Mouse (Mus musculus): ENCODE data around the gene Mycbp. TPM values are rescaled to one million over a fixed set of nuclear protein-coding genes. Genes with fewer than 3 reads are reported as not detected.

Mycbp gene
- polyA plus RNA-seq, 1 experiment from 2014 or later, result 58.5 TPM

DNA sequence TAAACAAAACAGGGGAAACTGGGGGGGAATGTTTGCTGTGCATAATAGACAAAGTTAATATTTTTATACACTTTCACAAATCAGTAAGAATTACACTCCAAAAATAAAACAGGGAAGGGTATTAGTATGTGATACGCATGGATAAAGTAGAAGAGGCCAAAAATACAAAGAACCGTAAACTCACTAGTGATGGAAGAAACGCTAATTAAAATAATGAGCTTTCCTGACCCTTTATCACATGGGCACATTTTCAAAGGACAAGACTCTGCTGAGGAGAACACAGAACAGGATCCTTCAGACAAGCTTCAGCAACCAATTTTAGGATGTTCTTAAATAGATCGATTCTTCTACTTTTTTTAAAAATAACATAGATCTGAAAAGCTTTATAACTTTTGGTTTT, 42.1 kb downstream of the Mycbp start:
- WGBS, result 81% methylated on average over 4 of the region's 4 CpGs
- Histone ChIP-seq H3K36me3 (no peaks in the 10 kb centered on the region), H3K9ac (no peak overlapping the region), H3K4me3 (no peak overlapping the region), H3K4me2 (no peak overlapping the region), H3K27ac (replicated peaks) (no peak overlapping the region), H3K27me3 (replicated peaks) (peaks cover 25% of the 10 kb centered on the region), H3K9me3 (no peaks in the 10 kb centered on the region), H3K4me1 (no peaks in the 10 kb centered on the region)
- no peak for ATAC-seq (ENCODE audit: extremely low read depth, insufficient number of reproducible peaks, low FRiP score, low TSS enrichment)

DNA sequence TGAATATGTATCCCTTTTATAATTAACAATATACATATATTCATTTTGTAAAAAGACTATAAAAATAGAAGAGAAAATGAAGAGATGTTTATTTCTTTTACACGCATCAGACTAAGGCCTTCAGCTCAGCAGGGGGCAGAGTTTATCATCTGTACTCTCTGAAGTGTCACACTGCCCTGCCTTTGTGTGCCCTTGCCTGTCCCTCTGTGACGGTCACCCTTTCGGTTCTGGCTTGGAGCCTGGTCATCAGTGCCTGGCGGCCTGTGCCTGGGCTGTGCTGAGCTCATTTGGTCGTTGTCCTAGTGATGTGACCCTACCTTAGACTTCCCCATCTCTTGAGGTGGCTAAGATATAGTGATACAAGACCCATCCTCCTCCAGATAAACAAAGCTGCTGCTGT, 42.5 kb downstream of the Mycbp start:
- WGBS, result 37% methylated on average over 5 of the region's 5 CpGs
- Histone ChIP-seq H3K27ac (replicated peaks) (no peak overlapping the region), H3K9me3 (no peaks in the 10 kb centered on the region), H3K4me1 (no peaks in the 10 kb centered on the region), H3K4me3 (no peak overlapping the region), H3K27me3 (replicated peaks) (peaks cover 29% of the 10 kb centered on the region), H3K9ac (no peak overlapping the region), H3K36me3 (no peaks in the 10 kb centered on the region), H3K4me2 (no peak overlapping the region)
- ATAC-seq (ENCODE audit: extremely low read depth, insufficient number of reproducible peaks, low FRiP score, low TSS enrichment), result no peak

DNA sequence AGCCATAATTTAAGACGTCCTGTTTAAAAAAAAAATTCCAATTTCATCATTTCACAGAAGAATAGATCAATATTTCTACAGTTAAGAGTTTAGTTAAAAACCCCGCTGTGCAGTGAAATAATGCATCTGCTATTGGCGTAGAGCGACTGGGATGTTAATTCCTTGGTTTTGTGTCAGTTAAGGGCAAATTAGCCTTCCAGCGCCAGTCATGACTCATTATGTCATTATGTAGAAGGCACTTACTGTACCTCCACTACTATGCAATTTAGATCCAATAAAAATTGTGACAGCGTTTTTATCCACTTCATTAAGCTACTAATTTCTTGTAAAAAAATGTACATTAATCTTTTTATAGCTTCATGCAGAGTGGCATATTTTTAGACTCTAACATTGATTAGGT, 44.3 kb downstream of the Mycbp start:
- ATAC-seq (ENCODE audit: extremely low read depth, insufficient number of reproducible peaks, low FRiP score, low TSS enrichment), result no peak
- Histone ChIP-seq H3K4me2 (no peak overlapping the region), H3K9ac (no peak overlapping the region), H3K4me1 (no peaks in the 10 kb centered on the region), H3K4me3 (no peak overlapping the region), H3K27me3 (replicated peaks) (peaks cover 41% of the 10 kb centered on the region), H3K9me3 (no peaks in the 10 kb centered on the region), H3K27ac (replicated peaks) (no peak overlapping the region), H3K36me3 (no peaks in the 10 kb centered on the region)
- 80% methylated on average over 6 of the region's 6 CpGs for WGBS

DNA sequence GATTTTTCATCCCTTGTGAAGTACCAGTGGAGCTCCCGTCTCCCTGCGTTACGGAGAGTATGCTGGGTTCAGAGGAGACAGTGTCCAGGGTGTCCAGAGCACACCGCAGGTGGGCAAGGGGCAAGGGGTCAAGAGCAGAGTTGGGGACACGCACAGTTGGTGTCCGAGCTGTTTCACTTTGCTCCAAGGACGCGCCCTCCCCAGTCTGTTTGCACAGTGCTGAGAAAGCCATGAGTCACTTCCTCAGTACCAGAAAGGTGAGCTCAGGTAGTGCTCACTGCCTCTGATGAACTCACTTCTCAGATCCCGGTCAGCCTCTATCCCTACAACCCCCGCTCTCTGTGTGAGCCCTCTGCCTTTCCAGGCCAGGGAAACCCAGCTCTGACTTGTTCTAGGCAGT, 45.0 kb downstream of the Mycbp start:
- no peaks in the 10 kb centered on the region for H3K4me1 ChIP-seq
- ATAC-seq (ENCODE audit: extremely low read depth, insufficient number of reproducible peaks, low FRiP score, low TSS enrichment), result no peak
- no peak overlapping the region for H3K9ac ChIP-seq
- no peaks in the 10 kb centered on the region for H3K36me3 ChIP-seq
- no peak overlapping the region for H3K4me3 ChIP-seq
- H3K27me3 ChIP-seq (replicated peaks), result peaks cover 41% of the 10 kb centered on the region
- H3K4me2 ChIP-seq, result no peak overlapping the region
- no peak overlapping the region for H3K27ac ChIP-seq (replicated peaks)
- 72% methylated on average over 10 of the region's 10 CpGs for WGBS
- H3K9me3 ChIP-seq, result no peaks in the 10 kb centered on the region

DNA sequence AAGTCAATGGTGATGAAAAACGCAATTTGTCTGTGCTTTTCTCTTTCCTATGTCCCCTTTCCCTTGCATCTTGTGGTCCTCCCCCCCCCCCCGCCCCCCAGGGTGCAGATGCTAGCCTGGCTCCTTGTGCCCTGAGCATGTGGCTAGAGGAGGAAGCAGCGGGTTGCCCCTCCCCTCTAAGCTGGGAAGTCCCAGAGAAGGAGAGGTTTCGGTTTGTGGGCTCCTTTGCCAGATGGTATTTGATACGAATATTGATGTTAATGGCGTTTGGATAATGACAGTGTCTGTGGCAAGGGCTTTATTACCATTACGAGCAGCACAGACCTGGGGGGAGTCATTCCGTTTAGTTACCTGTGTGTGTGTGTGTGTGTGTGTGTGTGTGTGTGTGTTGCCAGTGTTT, 47.4 kb downstream of the Mycbp start:
- Histone ChIP-seq H3K9me3 (no peaks in the 10 kb centered on the region), H3K9ac (no peak overlapping the region), H3K4me1 (peaks cover 8% of the 10 kb centered on the region), H3K27me3 (replicated peaks) (peaks cover 56% of the 10 kb centered on the region), H3K36me3 (no peaks in the 10 kb centered on the region), H3K4me2 (no peak overlapping the region), H3K4me3 (no peak overlapping the region), H3K27ac (replicated peaks) (no peak overlapping the region)
- WGBS, result 48% methylated on average over 7 of the region's 8 CpGs
- no peak for ATAC-seq (ENCODE audit: extremely low read depth, insufficient number of reproducible peaks, low FRiP score, low TSS enrichment)

DNA sequence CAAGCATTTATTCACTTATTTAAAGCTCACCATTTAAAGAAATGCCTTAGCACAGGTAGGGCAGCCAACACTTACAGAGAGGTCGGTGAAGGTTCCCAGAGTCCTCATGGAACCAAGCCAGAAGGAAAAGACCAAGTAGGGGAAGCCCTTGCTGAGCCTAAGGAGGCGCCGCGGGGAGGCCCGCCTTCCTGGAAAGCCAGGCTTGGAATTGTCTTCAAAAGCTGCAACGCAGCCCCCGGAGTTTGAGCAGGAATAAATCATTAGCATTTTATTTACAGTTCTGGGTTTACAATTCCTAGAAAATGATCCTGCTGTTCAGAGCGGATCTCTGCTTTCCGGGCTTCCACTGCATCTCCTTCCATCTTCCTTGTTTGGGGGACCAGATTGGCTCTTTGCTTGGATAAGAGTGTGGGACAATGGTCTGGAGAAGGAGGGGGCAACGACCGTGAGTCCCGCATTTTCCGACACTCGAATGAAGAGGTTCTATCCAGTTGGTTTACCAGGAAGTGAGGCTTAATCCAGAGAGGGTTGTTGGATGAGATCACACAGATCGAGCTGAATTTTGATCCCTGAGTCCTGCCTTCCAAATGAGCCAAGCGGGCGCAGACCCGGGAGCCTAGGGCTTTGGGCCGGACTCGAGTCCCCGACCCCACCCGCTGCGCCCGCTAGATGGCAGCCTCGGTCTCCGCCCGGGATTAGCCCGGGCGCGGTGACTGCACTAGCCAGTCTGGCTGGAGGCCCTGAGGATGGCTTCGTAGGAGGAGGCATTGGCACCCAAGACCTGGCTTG, 52.3 kb downstream of the Mycbp start:
- peak overlapping the region; percentile 64 for H3K4me2 ChIP-seq
- ATAC-seq (ENCODE audit: extremely low read depth, insufficient number of reproducible peaks, low FRiP score, low TSS enrichment), result no peak
- H3K4me3 ChIP-seq, result peak overlapping the region; percentile 38
- H3K9ac ChIP-seq, result peak overlapping the region; percentile 69
- 4% methylated on average over 31 of the region's 31 CpGs for WGBS
- H3K9me3 ChIP-seq, result no peaks in the 10 kb centered on the region
- H3K4me1 ChIP-seq, result peaks cover 24% of the 10 kb centered on the region
- H3K27me3 ChIP-seq (replicated peaks), result peaks cover 42% of the 10 kb centered on the region
- H3K36me3 ChIP-seq, result no peaks in the 10 kb centered on the region
- H3K27ac ChIP-seq (replicated peaks), result no peak overlapping the region

DNA sequence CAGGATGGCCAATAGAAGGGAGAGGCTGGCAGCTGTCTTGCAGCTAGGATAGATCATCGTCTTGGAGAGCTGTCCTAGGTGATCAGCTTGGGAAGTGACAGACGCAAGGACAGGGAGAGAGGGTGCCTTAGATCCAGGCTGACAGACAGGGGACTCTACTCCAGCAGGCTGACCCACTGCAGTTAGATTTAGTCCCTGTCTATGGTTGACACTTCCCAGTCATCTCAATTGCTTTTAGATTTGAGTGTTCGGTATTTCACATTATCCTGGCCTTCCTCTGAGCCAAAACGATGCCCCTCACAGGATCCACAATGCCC, 52.8 kb downstream of the Mycbp start:
- H3K4me3 ChIP-seq, result peak overlapping the region; percentile 38; the same call in 1 of the 2 replicates
- ATAC-seq (ENCODE audit: extremely low read depth, insufficient number of reproducible peaks, low FRiP score, low TSS enrichment), result no peak
- no peaks in the 10 kb centered on the region for H3K9me3 ChIP-seq
- no peaks in the 10 kb centered on the region for H3K36me3 ChIP-seq
- no peak overlapping the region for H3K9ac ChIP-seq
- H3K27ac ChIP-seq (replicated peaks), result no peak overlapping the region
- peak overlapping the region; percentile 64 for H3K4me2 ChIP-seq
- H3K4me1 ChIP-seq, result peaks cover 24% of the 10 kb centered on the region
- WGBS, result 53% methylated on average over 4 of the region's 4 CpGs
- peaks cover 37% of the 10 kb centered on the region for H3K27me3 ChIP-seq (replicated peaks)

DNA sequence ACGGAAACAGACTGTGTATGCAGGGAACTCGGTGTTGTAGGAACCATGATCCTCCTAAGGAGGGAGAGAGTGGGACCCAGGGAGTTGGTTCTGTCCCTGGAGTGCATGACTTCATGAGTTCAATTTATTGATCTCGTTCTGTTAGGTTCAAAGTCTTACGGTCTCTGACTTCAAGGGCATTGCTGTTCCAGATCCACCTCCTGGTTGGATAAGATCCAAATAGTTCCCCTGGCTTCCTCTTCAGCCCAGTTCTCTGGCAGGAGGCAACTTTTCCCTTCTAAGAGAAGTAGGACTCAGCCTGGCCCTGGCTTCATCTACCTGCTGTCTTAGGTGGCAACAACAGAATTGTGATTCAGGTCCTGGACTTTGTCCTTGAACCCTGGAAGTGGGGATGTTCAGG, 53.3 kb downstream of the Mycbp start:
- Histone ChIP-seq H3K9me3 (no peaks in the 10 kb centered on the region), H3K9ac (no peak overlapping the region), H3K4me3 (no peak overlapping the region), H3K4me2 (no peak overlapping the region), H3K27me3 (replicated peaks) (peaks cover 34% of the 10 kb centered on the region), H3K4me1 (peaks cover 24% of the 10 kb centered on the region), H3K27ac (replicated peaks) (no peak overlapping the region), H3K36me3 (no peaks in the 10 kb centered on the region)
- 48% methylated on average over 4 of the region's 4 CpGs for WGBS
- ATAC-seq (ENCODE audit: extremely low read depth, insufficient number of reproducible peaks, low FRiP score, low TSS enrichment), result no peak

DNA sequence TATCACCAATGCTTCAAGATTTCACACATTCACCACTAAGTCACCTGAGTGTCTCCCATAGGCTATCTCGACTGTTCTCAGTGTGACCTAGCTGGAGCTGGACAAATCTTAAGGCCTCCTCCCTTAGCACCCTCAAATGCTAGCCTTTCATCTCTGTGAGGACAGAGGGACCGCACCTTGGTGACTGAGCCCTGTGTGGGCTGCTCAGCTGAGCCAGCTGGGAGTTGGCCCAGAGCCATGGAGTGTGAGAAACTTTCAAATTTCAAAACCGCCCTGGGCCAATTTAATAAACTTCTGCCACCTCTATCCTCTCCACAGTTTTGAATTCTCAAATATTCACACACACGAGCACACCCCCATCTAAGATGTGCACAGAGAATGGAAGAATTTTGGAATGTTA, 56.3 kb downstream of the Mycbp start:
- WGBS, result 25% methylated on average over 4 of the region's 4 CpGs
- Histone ChIP-seq H3K4me2 (peak overlapping the region; percentile 53), H3K4me1 (peaks cover 28% of the 10 kb centered on the region), H3K4me3 (0 out of 2 replicates have a peak overlapping the region, but pooled peaks have one; percentile 11), H3K9ac (no peak overlapping the region), H3K27ac (replicated peaks) (no peak overlapping the region), H3K27me3 (replicated peaks) (peaks cover 28% of the 10 kb centered on the region), H3K9me3 (no peaks in the 10 kb centered on the region), H3K36me3 (no peaks in the 10 kb centered on the region)
- ATAC-seq (ENCODE audit: extremely low read depth, insufficient number of reproducible peaks, low FRiP score, low TSS enrichment), result no peak

Other genes with a start within 250 kb of the Mycbp start
- gene Macf1, start 220.5 kb upstream of the Mycbp start, polyA plus RNA-seq (2015; fragmentation: Nextera tagmentation; extraction: Ambion mirVana), result 43.7 and 44.6 TPM in 2 replicates
- 423 and 513 TPM in 2 replicates for gene Ndufs5, start 186.6 kb upstream of the Mycbp start, polyA plus RNA-seq (2015; fragmentation: Nextera tagmentation; extraction: Ambion mirVana)
- 43.3 and 50.7 TPM in 2 replicates for gene Akirin1, start 154.5 kb upstream of the Mycbp start, polyA plus RNA-seq (2015; fragmentation: Nextera tagmentation; extraction: Ambion mirVana)
- 2.2 and 2.3 TPM in 2 replicates for gene Rhbdl2, start 117.0 kb upstream of the Mycbp start, polyA plus RNA-seq (2015; fragmentation: Nextera tagmentation; extraction: Ambion mirVana)
- gene 4933427I04Rik, start 45.2 kb upstream of the Mycbp start, polyA plus RNA-seq (2015; fragmentation: Nextera tagmentation; extraction: Ambion mirVana), result not detected in 2 replicates
- 38.1 and 40.9 TPM in 2 replicates for gene Rragc, start 12.6 kb downstream of the Mycbp start, polyA plus RNA-seq (2015; fragmentation: Nextera tagmentation; extraction: Ambion mirVana)
- not detected in 2 replicates for gene 4930535I16Rik, start 13.2 kb downstream of the Mycbp start, polyA plus RNA-seq (2015; fragmentation: Nextera tagmentation; extraction: Ambion mirVana)